Mouse (Mus musculus) layer of hippocampus, postnatal 10 days (tissue): ENCODE results near the gene Grip1. TPM values are rescaled to one million over a fixed set of nuclear protein-coding genes. Genes with fewer than 3 reads are reported as not detected.

Experiments used
- DNase-seq, 2 experiments: peaks; one replicate each; pipeline ENCODE4 v3.0.0; 2021; ENCODE audit warnings: low spot score in 2 of 2
- total RNA-seq, 2 experiments: library from RNA; stranded (reverse); gene quantifications; 2 replicates each; pipeline ENCODE4 v1.2.3; 2021

The Grip1 gene
- total RNA-seq, 2 experiments from 2014 or later, result 51.9 to 57.0 TPM

DNA sequence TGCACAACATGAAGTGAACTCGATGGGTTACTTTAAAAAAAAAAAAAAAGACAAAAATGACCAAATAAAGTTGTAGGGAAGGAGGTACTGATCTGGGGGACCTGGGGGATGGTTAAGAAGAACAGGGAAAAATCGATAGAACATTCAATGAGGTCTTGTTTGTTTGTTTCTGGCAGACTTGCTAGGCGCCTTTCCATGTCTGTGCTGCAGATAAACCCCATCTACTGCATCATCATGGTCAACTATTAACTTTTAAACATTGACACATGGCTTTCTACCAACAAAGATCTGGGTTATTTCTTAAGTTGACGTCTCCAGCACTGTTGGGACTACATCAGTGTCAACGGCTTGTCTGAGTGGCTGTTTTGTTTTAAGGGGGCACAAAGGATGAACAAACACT, 474.3 kb downstream of the Grip1 start:
- DNase-seq, result no peak

DNA sequence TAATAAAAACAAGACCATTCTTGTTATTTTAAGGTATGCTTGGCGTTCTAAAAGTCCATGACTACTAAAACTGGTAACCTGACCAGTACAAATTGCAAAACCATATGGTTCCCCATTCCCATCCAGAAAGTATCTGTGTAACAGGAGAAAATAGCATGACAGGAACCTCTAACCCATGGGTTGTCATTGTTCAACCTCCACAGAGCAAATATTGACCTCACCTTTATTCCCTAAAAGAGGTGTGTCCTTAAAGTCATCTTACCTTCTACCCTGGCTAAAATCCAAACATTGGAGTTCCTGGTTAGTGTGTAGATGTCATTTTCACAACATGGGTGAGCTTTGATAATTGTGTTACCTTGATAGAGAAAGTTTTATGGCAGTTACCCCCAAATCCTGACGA, 475.3 kb downstream of the Grip1 start:
- DNase-seq, result no peak

DNA sequence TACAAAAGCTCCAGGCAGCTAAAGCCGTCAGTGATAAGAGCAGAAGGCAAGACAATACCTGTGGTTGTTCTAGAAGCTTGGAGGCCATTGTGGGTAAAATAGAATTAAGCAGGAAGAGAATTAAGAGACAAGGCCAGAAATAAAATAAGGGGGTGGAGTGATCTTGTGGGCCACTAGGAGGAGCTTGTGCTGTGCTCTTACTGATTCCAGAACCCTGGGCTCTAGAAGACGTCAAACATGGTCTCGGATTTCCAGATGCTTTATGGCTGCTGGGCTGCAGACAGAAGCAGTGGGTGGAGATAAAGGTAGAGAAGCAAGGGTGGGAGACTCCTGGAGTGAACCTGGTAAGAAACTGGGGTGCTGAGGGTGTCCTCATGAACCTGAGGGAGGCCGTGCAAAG, 479.2 kb downstream of the Grip1 start:
- DNase-seq, result no peak

DNA sequence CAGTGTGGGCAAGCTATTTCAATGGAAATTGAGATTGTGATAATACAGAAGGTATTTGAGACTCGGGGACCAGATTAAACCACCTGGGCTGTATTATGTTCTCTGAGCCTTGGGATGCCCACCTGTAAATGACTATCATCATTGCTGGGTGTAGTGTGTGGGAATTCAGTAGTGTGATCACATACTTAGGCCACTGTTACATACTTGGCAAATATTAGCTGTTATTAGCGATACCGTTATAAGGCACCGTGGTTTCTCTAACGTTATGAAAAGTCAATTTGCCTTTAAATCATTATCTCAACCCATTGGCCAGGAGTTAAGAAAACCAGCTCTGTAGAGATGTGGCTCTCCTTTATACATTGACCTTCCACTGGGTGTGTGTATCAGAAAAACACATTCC, 479.7 kb downstream of the Grip1 start:
- DNase-seq, result no peak

DNA sequence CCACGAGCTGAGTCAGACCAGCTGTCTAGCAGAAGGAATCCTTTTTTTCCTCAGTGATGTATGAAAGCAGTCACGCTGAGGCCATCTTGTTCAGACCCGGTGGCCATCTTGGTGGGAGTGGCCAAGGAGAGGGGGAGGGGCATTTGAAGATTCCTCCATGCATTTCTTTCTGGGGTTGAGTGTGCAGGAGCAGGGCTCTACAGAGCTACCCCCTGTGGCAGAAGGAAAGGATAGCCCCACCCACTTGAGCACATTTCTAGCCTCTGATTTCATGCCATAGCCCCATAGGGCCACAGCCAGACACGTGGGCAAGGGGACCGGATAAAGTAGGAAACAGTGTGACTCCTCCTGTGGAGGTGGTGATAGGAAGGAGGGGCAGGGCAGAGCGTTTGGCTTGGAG, 481.6 kb downstream of the Grip1 start:
- DNase-seq, result no peak

DNA sequence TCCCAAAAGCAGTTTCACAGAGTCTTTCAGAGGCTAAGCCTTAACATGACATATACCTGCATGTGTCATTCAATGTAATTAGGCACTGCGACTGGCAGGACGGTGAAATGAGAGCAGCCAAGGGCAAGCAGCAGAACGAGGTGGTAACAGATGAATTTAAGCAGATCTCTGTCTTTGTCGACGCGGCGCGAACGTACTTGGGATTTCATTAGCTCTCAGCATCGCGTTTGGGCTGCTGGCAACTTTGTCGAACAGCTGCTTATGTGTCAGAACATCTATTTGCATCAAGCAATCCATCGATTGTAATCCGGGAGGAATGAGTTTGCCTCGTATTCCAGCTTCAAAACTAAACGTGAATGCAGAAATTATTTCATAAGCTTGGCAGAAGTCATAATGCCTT, 483.9 kb downstream of the Grip1 start:
- no peak for DNase-seq

DNA sequence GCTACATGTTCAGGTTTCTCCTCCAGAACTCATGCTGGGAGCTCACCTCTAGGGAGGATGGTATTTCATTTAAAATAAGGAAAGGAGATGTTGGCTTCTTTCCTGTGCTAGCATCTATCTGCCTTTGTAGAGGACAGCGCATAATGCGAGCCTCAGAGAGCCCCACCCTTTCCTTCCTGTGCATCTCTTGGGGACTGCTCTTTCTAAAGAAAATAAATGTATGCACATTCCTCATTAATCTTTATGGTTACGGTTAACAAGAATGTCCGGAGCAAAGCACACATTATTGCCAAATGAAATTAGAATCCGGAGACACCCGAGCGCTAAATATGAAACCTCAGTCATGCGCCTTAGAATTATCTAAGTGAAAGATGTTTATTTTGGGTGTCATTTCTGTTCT, 490.3 kb downstream of the Grip1 start:
- no peak for DNase-seq

DNA sequence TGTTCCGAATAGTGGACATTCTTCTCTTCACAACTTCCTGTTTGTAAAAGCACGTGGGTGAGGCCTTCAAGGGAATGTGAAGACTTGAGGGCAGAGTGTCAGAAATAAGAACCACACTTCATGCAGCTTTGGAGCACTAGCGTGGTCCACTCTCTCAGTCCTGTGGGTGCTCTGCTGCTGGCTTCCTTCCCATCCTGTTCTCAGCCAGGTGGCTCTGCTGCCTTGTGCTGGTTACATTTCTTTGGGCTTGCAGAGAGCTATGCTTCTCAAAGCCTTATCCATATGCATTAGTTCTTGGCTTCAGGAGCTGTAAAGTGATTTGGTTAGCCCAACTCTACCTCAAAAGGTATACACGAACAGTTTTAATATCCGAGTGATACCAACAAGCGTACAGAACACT, 497.8 kb downstream of the Grip1 start:
- no peak for DNase-seq

DNA sequence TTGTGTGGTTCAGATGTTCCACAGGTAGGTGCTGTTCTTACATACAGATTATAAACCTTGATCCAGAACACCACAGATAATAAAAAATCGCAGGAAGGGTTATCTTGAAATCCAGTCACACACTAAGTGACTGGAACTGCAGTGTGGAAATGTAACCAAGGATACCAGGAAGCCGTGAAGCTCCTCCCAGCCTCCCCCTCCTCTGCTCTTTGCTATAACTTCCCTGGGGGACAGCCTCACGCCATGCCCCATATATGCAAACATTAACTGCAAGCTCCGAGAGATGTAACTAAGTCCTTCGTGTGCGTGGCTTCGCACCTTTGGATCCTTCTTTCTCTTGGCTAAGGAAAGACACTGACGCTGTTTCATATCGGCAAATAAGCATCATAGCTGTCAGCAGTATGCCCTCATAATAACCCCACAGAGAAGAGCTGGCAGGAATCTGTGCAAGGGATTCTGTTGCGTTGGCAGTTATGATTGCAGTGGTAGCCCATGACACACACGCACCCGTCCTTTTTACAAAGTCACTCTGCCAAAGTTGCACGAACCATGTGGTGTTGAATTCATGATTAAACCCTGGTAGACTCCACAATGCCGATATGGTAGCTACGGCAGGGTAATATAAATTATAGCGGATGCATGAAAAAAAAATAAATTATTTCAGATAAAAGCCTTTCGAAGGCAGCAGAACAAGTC, 503.8 kb downstream of the Grip1 start:
- peak; percentile 12 to 21 for DNase-seq

DNA sequence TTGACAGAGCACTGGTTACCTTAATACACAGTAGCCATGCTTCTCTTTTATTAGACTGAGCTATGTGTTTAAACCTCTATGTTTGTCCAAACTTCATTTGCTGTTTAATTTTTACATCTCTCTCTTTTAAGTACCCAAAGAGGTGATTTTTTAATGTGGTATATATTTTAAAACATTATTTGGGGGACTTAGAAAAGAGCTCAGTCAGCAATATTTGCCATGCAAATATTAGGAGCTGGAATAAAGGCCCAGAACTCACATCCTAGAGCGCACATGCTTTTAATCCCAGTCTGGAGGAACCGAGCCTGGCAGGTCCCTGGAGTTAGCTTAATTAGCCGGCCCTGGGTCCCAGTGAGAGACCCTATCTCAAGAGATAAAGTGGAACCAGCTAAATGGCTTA, 507.3 kb downstream of the Grip1 start:
- DNase-seq, result no peak

DNA sequence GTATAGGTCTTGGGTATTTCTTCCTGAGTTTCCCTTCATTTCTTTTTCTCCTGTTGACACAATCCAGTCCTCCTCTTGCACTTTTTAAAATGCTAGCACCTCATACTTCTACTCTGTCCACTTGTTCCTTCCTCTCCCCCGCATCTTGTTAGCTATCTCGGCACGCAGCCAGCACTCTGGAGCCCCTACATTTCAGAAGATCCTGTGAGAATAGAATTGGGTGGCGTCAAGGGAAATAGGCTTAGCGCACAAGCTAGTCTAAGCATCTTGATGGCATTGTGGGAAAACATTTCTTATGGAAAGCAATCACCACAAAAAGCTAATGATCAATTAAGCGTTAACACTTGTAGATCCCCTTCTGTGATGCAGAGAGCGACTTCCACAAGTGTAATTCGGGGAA, 512.7 kb downstream of the Grip1 start:
- no peak for DNase-seq

DNA sequence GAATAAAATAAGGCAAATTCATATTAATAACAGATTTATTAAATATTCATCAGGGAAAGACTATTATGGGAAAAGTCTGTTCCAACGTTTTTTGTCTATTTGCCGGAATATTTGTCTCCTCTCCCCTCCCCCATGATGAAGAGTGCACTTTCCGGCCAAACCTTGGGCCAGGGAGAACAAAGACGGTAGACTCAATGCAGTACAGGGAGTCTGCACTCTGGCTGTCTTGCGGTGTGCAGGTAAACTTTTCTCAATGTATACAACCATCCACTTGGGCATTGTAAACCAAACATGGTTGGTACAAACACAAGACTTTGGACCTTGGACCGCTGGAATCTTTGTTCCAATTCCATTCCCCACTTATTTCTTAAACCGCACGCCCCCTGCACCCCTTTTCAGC, 525.8 kb downstream of the Grip1 start:
- no peak for DNase-seq

DNA sequence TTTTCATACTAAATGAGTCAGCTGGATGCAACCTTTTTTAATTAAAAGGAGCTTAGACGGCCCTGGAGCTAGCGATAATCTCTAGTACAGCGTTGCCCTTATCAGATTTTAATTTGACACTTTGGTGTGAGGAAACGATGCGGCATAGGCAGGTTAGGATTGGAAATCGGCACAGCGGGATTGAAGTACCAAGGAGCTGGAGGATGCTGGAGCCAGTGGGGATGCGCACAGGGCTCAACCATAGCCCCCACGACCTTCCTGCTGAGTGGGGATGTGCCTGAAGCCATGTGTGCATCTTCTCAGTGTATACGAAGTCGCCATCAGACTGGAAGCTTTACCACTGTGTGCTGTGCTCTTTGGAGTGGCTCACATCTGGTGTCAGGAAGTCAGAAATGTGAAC, 526.4 kb downstream of the Grip1 start:
- no peak for DNase-seq

DNA sequence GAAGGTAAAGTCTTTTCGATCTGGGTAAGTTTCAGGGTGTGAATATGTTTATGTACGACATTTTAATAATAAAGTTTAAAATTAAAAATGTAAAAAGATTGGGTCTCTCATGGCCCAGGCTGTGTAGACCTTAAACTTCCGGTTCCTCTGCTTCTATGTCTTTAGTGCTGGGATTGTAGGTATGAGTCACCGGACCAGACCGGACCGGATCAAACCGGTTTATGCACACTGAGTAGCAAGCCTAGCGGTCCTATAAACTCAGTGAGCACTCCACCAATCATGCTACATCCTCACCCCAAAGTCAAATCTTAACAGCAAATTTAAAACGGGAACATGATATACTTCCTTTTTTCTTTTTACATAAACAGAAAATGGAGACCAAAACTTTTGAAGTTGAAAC, 530.7 kb downstream of the Grip1 start:
- DNase-seq, result no peak

DNA sequence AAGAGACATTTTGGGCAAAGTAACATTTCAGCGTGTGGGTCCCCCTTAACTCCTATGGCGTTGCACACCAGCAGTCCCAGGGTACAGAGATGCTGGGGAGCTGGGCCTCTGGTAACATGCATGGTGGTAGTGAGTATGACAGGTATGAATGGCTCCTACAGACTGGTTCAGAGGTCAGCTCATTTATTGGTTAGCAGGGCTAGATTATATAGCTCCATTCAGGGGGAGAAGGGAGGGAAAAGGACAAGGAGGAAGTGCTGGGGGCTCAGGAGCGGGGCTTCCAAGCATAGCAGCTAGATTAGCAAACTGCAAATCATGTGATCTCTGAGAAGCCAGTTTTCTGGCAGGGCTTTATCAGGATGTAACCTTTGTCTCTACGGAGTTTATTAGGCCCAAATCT, 544.8 kb downstream of the Grip1 start:
- DNase-seq, result no peak

DNA sequence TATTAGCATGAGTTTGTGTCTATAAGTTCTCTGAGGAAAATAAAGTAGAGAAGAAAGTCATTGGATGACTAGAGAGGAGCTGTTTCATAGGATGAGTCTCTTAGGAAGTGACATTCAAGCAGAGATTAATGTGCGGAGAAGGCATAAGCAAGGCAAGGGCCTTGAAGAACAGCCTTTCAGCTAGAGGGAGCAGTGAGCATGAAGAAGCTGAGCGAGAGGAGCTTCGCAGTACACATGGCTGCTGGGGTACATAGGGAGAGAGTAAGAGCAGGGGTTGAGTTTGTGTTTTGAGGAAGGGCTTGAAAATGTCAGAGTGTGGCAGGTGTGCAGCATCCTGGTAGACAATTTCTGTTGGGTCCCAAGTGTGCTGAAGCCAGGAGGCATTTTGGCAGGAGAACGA, 548.5 kb downstream of the Grip1 start:
- no peak for DNase-seq

DNA sequence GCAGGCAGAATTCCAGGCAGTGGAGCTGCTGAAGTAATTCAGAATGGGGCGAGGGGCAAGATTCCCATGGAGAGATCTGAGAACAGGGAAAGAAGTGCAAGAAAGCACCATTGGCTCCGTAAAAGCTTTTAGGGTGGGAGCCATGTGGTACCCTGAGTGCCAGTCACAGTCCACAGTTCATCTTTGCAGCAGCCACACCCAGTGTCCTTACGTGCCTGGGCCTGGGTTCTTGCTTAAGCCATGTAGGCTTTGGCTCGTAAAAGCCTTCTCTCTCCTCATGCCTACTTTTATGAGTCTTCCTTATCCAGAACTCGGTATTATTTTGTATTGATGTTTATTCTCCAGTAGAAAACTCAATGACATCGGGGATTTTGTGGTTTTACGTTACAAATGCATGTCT, 550.5 kb downstream of the Grip1 start:
- DNase-seq, result no peak

DNA sequence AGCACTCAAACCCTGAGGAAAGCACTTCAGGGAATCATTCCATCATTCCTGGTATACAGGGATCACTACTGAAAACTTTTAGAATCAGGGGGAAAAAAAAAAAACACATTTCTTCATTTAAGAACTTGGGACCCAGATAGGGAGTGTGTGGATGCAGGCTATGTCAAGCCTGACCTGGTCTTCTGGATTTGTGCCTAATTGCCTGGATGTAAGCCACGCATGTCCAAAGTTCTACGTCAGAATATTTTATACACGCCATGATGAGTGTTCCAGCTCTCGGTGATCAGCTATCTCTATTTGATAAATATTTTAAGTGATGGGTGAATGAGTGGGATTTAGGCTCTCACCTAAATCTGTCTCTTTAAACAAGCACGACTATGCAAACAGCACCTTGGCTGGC, 552.0 kb downstream of the Grip1 start:
- no peak for DNase-seq

DNA sequence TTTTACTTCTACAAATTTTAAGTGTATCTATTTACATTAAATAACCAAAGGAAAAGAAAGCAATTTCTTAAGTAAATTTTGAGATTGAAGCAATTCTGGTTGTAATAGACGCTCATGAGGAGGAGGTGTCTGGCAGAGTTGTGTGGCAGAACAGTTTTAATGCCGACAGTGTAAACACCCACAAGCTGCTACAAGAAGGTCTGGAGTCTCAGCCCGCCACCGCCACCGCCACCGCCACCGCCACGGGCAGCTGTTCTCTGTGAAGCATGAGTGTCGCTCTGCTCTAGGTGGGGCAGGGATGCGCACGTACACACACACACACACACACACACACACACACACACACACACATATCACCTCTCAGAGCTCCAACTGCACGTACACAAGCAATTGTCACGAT, 558.7 kb downstream of the Grip1 start:
- DNase-seq, result no peak

DNA sequence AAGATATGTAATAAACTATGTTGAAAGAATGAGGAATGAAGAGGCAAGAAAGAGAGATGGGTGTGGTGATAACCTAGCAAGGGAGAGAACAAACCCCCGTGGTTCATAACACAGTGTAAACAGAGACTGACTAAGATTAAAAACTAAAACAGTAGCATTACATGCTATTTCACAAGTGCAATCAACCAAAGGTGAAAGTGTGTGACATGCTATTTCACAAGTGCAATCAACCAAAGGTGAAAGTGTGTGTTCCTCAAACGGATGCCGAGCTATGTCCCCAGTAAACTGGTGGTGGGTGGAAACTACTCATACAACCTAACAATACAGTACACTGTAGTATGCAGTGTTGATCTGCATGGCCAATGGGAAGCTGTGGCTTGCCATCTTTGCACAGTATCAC, 561.5 kb downstream of the Grip1 start:
- DNase-seq, result no peak

DNA sequence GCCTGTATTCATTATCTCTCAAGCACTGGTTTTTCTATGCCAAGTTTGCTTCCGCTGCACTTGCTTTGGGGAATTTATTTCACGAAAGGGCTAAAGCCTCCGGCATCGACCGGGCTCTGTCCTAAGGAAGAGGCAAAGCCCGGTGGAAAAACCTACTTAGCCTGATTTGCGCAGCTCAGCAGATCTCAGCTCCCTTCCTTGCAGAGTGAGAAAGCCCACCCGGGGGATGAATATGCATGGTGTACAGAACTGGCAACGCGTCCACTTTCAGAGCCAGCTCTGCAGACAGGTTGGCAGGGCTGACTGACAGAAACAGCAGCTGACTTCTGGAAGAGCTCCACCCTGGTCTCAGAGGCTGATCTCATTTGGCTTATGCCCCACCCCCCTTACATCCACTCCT, 572.8 kb downstream of the Grip1 start:
- peak in 1 of 2 experiments; percentile 17 for DNase-seq

DNA sequence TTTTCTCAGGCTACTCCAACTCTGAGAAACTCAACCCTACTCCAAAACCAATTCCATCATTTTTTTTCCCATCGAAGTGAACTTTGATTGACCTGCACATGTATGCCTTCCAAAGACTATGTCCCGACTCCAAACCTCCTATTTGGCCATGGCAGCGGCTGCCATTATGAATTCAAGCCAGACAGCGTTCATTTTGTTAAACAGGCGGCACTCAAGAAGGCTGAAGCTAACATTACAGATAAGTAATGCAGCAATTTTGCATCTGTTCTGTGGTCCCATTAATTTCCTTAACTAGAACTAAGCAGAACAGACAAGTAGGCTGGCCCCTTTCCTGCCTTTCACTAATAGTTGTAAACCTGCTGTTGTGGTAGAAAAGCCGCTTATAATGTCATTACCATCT, 577.3 kb downstream of the Grip1 start:
- no peak for DNase-seq

DNA sequence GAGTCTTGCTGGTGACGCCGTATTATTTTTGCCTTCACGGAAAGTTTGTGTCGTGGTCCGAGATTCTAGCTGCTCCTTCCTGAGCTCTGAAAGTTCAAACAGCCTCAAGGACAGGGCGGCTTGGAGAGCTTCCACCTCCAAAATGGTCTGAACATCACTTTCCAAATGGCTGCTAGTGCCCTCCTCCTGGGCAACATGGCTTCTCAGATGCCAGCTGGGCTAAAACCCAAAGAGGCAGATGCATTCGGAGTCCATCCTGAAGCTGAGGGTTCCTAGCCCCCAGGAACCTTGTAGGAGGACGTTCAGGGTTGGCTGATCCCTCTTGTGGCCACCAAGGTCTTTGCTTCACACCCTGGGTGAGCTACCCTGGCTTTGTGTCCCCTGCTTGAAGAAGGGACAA, 577.7 kb downstream of the Grip1 start:
- no peak for DNase-seq

DNA sequence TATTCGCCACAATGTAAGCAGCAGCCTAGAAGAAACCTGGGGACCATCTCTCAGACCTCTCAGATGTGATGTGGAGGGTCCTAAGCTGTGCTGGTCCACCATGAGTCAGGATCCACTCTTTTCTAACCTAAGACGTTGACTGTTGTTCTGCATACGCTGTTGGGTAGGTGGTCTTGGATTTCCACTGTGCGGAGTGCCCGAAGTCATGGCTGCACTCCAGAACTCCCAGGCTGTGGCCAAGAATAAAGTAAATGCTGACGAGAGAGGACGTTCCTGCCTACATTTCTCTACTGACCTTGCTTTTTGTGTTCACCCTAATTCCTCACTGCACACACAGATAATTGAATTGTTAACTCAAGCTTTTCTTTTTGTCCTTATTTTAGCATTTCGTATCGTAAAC, 580.2 kb downstream of the Grip1 start:
- DNase-seq, result no peak
